Mouse (Mus musculus) cerebellum, adult 2 months (tissue): ENCODE measurements around the gene Gm40193. TPM values are rescaled to one million over a fixed set of nuclear protein-coding genes. Genes with fewer than 3 reads are reported as not detected.
A peak's percentile ranks its signal among the peaks of the same experiment; 100 is the strongest.
"Not testable (repeated sequence)": the region's sequence is repeated elsewhere in the genome, so short reads cannot be mapped to it uniquely, and the experiment has no call there.

Experiments
- DNase-seq, 2 experiments: peaks; one replicate each; pipeline ENCODE4 v3.0.0; 2021
- H3K27ac ChIP-seq: fragments of 200-500 bp; 2 replicates; pipeline ENCODE4 v1.5.1; 2012; ENCODE audit warnings: low read length, control low read depth, inconsistent platforms; ENCODE audit not compliant: insufficient read depth
- H3K27me3 ChIP-seq: fragments of 200-500 bp; 2 replicates; pipeline ENCODE4 v1.6.1; 2012; ENCODE audit warnings: inconsistent platforms, mild to moderate bottlenecking, low read length, moderate library complexity; ENCODE audit not compliant: control insufficient read depth, insufficient read depth
- H3K4me1 ChIP-seq: fragments of 200-500 bp; 2 replicates; pipeline ENCODE4 v1.6.1; 2011; ENCODE audit warnings: low read length; ENCODE audit not compliant: control insufficient read depth, insufficient read depth
- H3K4me3 ChIP-seq: fragments of 200-500 bp; replicated peaks from 2 replicates; pipeline ENCODE3; 2011; ENCODE audit warnings: mild to moderate bottlenecking, low read depth, low read length, control low read depth; ENCODE audit not compliant: insufficient read depth
- CTCF ChIP-seq: fragments of 200-500 bp; IDR thresholded peaks from 2 replicates; pipeline ENCODE4 v1.5.1; 2011; ENCODE audit warnings: low read depth, mild to moderate bottlenecking, control low read depth, low read length, moderate library complexity, borderline replicate concordance; ENCODE audit not compliant: insufficient read depth
- POLR2A ChIP-seq: fragments of 200-500 bp; IDR thresholded peaks from 2 replicates; pipeline ENCODE4 v1.6.1; 2011; ENCODE audit warnings: low read length, control low read depth, borderline replicate concordance; ENCODE audit not compliant: insufficient read depth
- WGBS: fragments of 180-500 bp; shearing (Covaris S2); methylation state at CpG from one replicate; pipeline ENCODE4 v1.1.7; 2018; 5-methylcytosine and 5-hydroxymethylcytosine counted together
- polyA plus RNA-seq: library from polyadenylated mRNA; depleted of rRNA; stranded (reverse); fragments of >200 nt; gene quantifications from 2 replicates; pipeline ENCODE4 v1.2.3, GENCODE M21; 2012

Gm40193 gene
- polyA plus RNA-seq, 1 experiment: not detected

- Histone ChIP-seq H3K27me3 (no peaks in the 10 kb centered on the region), H3K4me1 (peaks cover 9% of the 10 kb centered on the region), H3K4me3 (no peak overlapping the region), H3K27ac (no peak overlapping the region)
- WGBS: 65% methylated on average over 5 of the region's 5 CpGs
- no peak for TF ChIP-seq CTCF
- no peak for TF ChIP-seq POLR2A
- DNase-seq: no peak
Observed at GRCm38 (mm10) chr11:70572348-70572902, 39.7 kb upstream of the Gm40193 start.

DNA sequence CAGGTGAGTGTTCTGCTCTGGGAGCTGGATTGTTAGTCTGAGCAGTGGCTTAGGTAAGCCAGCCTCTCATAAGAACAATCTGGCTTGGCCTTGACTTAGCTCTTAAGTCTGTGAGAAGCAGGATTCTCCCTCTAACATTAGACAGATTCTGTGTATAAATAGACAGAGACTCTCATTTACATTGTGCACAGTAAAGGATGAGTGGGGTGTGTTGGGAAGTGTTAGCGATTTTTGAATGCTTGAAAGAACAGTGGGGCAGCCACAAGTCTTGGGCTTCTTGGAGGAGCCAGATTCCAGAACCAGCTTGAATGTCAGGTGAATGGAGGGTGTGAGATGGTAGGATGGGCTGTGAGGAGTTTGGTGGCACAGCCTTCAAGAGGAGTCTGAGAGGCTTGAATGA, 38.9 kb upstream of the Gm40193 start:
- Histone ChIP-seq H3K4me1 (peaks cover 8% of the 10 kb centered on the region), H3K27me3 (no peaks in the 10 kb centered on the region), H3K4me3 (no peak overlapping the region), H3K27ac (no peak overlapping the region)
- 89% methylated on average over 1 of the region's 1 CpGs for WGBS
- TF ChIP-seq POLR2A (no peak), CTCF (no peak)
- no peak for DNase-seq

- not testable (repeated sequence) for H3K27ac ChIP-seq, H3K4me3 ChIP-seq, H3K4me1 ChIP-seq, H3K27me3 ChIP-seq, DNase-seq
- WGBS: 97% methylated on average over 1 of the region's 1 CpGs
Observed at GRCm38 (mm10) chr11:70570614-70571013, 37.9 kb upstream of the Gm40193 start.

GRCm38 (mm10) chr11:70566586-70566985, 33.8 kb upstream of the Gm40193 start:
- Histone ChIP-seq H3K4me3 (no peak overlapping the region), H3K27me3 (no peaks in the 10 kb centered on the region), H3K4me1 (peaks cover 8% of the 10 kb centered on the region), H3K27ac (no peak overlapping the region)
- TF ChIP-seq POLR2A (no peak), CTCF (no peak)
- 58% methylated on average over 7 of the region's 7 CpGs for WGBS
- no peak for DNase-seq

DNA sequence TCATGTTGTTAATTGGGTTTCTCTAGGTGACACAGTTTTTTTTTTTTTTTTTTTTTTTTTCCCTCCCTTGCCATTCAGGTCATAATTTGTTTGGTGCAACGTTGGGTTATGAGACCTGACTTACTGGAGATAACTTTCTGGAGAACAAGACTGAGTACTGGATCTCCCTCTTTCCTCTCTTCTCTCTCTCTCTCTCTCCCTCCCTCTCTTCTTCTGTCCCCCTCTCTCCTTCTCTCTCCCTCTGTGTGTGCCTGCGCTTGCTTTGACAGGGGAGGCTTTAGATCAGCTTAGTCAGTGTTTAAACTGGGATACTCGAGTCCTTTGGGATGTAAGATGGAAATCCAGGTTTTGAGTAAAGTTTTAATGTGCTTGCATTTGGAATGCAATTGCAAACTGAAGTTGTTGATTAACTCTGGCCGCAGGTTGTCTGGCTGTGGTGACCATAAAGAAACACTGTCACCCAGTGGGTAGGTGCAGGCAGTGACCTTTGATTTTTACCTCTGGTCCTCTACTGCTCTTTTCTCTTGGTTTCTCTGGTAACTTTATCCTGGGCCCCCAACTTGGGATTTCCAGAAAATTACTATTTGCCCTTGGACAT, 31.6 kb upstream of the Gm40193 start:
- no peaks in the 10 kb centered on the region for H3K27me3 ChIP-seq
- peak overlapping the region; percentile 84 for H3K4me3 ChIP-seq
- no peak for DNase-seq
- no peak overlapping the region for H3K27ac ChIP-seq
- 43% methylated on average over 4 of the region's 4 CpGs for WGBS
- H3K4me1 ChIP-seq: peaks cover 8% of the 10 kb centered on the region
- TF ChIP-seq CTCF (no peak), POLR2A (no peak)

GRCm38 (mm10) chr11:70563470-70564275, 30.9 kb upstream of the Gm40193 start:
- 1% methylated on average over 25 of the region's 25 CpGs for WGBS
- DNase-seq: peak; percentile 38
- peak overlapping the region; percentile 44; the same call in 1 of the 2 replicates for H3K27ac ChIP-seq

DNA sequence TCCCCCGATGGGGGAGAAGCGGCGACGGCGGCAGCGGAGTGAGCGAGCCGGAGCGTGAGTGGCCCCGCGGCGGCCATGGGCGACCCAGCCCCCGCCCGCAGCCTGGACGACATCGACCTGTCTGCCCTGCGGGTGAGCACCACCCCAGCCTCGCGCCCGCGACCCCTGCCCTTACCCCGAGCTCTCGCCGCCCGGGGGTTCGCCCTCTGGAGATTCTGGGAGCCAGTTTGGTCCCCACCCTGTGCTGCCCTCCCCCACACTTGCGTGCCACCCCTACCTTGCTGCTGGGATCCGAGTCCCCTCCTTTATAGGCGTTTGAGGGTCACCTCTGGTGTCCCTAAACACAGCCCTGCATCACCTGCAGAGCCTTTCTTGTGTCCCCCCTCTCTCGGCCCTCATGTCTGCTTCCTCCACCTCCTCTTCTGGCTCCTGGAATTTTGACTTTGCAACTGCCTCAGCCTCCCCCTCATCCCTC, 30.3 kb upstream of the Gm40193 start:
- peak overlapping the region; percentile 84 for H3K4me3 ChIP-seq
- TF ChIP-seq POLR2A (no peak), CTCF (no peak)
- DNase-seq: no peak
- H3K27me3 ChIP-seq: no peaks in the 10 kb centered on the region
- WGBS: 1% methylated on average over 27 of the region's 31 CpGs
- peaks cover 8% of the 10 kb centered on the region for H3K4me1 ChIP-seq
- peak overlapping the region; percentile 44; the same call in 1 of the 2 replicates for H3K27ac ChIP-seq

More at GRCm38 (mm10) chr11:70563470-70564275, 30.9 kb upstream of the Gm40193 start:
- H3K4me1 ChIP-seq: peaks cover 8% of the 10 kb centered on the region
- no peaks in the 10 kb centered on the region for H3K27me3 ChIP-seq
- no peak for TF ChIP-seq POLR2A
- no peak for TF ChIP-seq CTCF
- peak overlapping the region; percentile 84 for H3K4me3 ChIP-seq

DNA sequence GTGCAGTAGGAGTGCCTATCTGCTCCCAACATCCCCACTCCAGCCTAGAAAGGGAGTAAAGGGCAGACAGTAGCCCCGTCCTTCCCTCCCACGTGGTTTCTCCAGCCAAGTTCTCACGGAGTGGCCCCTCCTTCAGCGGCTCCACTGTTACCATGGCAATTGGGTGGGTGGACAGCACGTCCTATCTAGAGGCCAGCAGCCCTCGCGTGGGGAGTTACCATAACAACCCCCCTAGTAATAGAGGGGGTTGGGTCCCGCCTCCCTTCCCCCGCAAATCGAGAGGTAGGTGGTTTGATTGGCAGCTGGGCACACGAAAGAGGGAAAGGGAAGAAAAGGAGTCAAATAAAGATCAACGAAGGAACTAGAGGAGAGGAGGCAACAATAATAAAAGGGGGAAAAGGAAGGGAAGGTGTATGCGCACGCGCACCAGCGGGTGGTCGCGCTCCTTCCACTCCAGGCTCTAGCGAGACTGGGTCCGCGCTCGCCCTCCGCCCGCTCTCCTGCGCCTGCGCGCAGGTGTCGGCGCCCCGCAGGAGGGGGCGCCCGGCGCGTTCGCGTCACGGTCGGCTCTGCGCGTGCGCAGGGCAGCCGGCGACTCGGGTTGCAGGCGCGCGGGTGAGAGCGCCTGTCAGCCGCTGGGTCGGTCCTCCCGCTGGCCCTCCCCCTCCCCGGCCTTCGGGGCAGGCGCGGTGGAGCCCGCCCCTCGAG, 29.7 kb upstream of the Gm40193 start, which contains the start of gene Mink1:
Mink1 (plus strand) TSS at position 595 of the 708 bp plus-strand sequence.
- no peak for TF ChIP-seq CTCF
- peak; percentile 97 for TF ChIP-seq POLR2A
- WGBS: under 1% methylated on average over 57 of the region's 57 CpGs
- H3K27me3 ChIP-seq: no peaks in the 10 kb centered on the region
- H3K4me3 ChIP-seq: peak within 1 kb of the TSS; percentile 84
- peaks cover 8% of the 10 kb centered on the region for H3K4me1 ChIP-seq
- H3K27ac ChIP-seq: peak within 1 kb of the TSS; percentile 82
- DNase-seq: peak; percentile 89 to 90
